Mouse (Mus musculus) testis, adult 2 months (tissue): ENCODE data around the gene Slc3a2.

Experiments used
- CTCF ChIP-seq: fragments of 200-500 bp; IDR thresholded peaks from 2 replicates; pipeline ENCODE4 v1.5.1; 2012; ENCODE audit warnings: low read depth, mild to moderate bottlenecking, inconsistent platforms, low read length, moderate library complexity; ENCODE audit not compliant: control insufficient read depth, insufficient read depth, insufficient replicate concordance
- POLR2A ChIP-seq: fragments of 200-500 bp; IDR thresholded peaks from 2 replicates; pipeline ENCODE4 v1.6.1; 2012; ENCODE audit warnings: low read depth, mild to moderate bottlenecking, inconsistent platforms, low read length, moderate library complexity; ENCODE audit not compliant: control insufficient read depth

DNA sequence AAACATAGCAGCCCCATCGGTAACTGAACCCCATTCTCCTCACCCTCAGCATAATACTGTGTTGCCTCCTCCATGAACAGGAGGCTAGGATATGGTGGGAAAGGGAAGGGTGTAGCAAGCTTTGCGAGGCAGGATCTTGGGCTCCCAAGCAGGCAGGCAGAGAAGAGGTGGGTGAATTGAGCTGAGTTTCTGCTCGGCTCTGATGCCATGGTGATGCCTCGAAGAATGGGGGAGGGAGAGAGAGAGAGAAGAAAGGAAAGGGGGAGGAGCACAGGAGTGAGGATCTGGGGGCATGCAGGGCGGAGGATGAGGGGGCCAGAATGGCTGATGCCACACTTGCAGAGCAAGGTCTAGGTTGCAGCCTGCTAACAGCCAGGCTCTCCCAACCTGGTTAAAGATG is 57.4 kb downstream of the Slc3a2 start:
- TF ChIP-seq CTCF (no peak), POLR2A (no peak)
